ENCODE assay signal across 16 mouse cellular contexts in genomic region chr11:98024516-98024915, GRCm38 (mm10). TPM values are rescaled to one million over a fixed set of nuclear protein-coding genes. Genes with fewer than 3 reads are reported as not detected.
"Had no signal": no experiment of that assay in that cellular context is flagged by ENCODE, and none has a peak within 500 bp of the region (broad histone marks: within the 10 kb centered on the region; RNA-seq: fewer than 3 reads in every experiment).

No protein-coding gene starts in this region.

- H3K4me2 ChIP-seq: lung, embryonic 14.5 days; midbrain, embryonic 11.5 days; midbrain, embryonic 13.5 days; neural tube, embryonic 12.5 days; stomach, embryonic 15.5 days had no signal

- H3K27me3 ChIP-seq: midbrain, embryonic 13.5 days; neural tube, embryonic 12.5 days; stomach, embryonic 15.5 days had no signal

- DNase-seq: lung, adult 18-20 months; lung, embryonic 14.5 days; lung, postnatal 10 days; right cerebral cortex, postnatal 14 days; thymus, adult 2 months; thymus, postnatal 25 days; thymus, postnatal 4 days had no signal

- H3K4me3 ChIP-seq: megakaryocyte, embryonic 14.5 days; midbrain, embryonic 13.5 days; myocyte; neural tube, embryonic 12.5 days; stomach, embryonic 15.5 days had no signal

- ATAC-seq: midbrain, embryonic 13.5 days; midbrain, embryonic 16.5 days had no signal

- H3K9ac ChIP-seq: lung, embryonic 14.5 days; midbrain, embryonic 13.5 days; neural tube, embryonic 12.5 days; stomach, embryonic 15.5 days had no signal

- H3K27ac ChIP-seq: macrophage; midbrain, embryonic 13.5 days; neural tube, embryonic 12.5 days; stomach, embryonic 15.5 days; stomach, postnatal 0 days had no signal

- H3K9me3 ChIP-seq: megakaryocyte, embryonic 14.5 days; midbrain, embryonic 13.5 days; neural tube, embryonic 12.5 days; stomach, embryonic 15.5 days had no signal

RNA-seq across cellular contexts. Expression of gene Plxdc1, which starts 38.3 kb away (rescaled TPM):
- polyA plus RNA-seq: midbrain, embryonic 11.5 days had no signal
